In genomic region chr5:67848511-67849014, GRCm38 (mm10) we compare ENCODE assay signal across 10 mouse cellular contexts. TPM values are rescaled to one million over a fixed set of nuclear protein-coding genes. Genes with fewer than 3 reads are reported as not detected.
DNase-seq lines count a peak whose midpoint lies in the region; ATAC-seq and TF ChIP-seq lines count a peak whose summit lies in the region.
"Had no signal": no experiment of that assay in that cellular context is flagged by ENCODE, and none has a peak within 500 bp of the region (broad histone marks: within the 10 kb centered on the region; RNA-seq: fewer than 3 reads in every experiment).

No protein-coding gene starts in this region.

- TF ChIP-seq EP300 in heart, postnatal 0 days (IDR thresholded peaks at IDR 0.05; ENCODE audit: low read depth), result no peak
- TF ChIP-seq EP300 in liver, postnatal 0 days (IDR thresholded peaks at IDR 0.05; ENCODE audit: low read depth), result no peak

- H3K4me3 ChIP-seq in heart, postnatal 0 days (ENCODE audit: low read depth, low read length), result no peak overlapping the region
- 0 out of 2 replicates have a peak overlapping the region, but pooled peaks have one; percentile 95 for H3K4me3 ChIP-seq in hindbrain, embryonic 10.5 days
- peak overlapping the region; percentile 90 for H3K4me3 ChIP-seq in liver, postnatal 0 days (ENCODE audit: low read depth, low read length)

- H3K9me3 ChIP-seq in heart, postnatal 0 days (replicated peaks; ENCODE audit: control insufficient read depth, low read length), result no peaks in the 10 kb centered on the region
- no peaks in the 10 kb centered on the region for H3K9me3 ChIP-seq in hindbrain, embryonic 10.5 days
- no peaks in the 10 kb centered on the region for H3K9me3 ChIP-seq in liver, postnatal 0 days (ENCODE audit: low read length)

- H3K27me3 ChIP-seq in heart, postnatal 0 days (ENCODE audit: control insufficient read depth, insufficient read depth, low read length), result no peaks in the 10 kb centered on the region
- no peaks in the 10 kb centered on the region for H3K27me3 ChIP-seq in hindbrain, embryonic 10.5 days (ENCODE audit: insufficient read depth, poor library complexity, severe bottlenecking)
- peaks cover 9% of the 10 kb centered on the region; the same call in 1 of the 2 replicates for H3K27me3 ChIP-seq in liver, postnatal 0 days (ENCODE audit: insufficient read depth, low read length)

- H3K4me2 ChIP-seq in heart, postnatal 0 days (ENCODE audit: low read depth, low read length), result peak overlapping the region; percentile 82
- H3K4me2 ChIP-seq in liver, postnatal 0 days (ENCODE audit: low read depth, low read length), result peak overlapping the region; percentile 91

- TF ChIP-seq CTCF in heart, postnatal 0 days (IDR thresholded peaks at IDR 0.05; ENCODE audit: low read depth), result no peak
- TF ChIP-seq CTCF in liver, postnatal 0 days (IDR thresholded peaks at IDR 0.05; ENCODE audit: low read depth), result no peak

- peaks cover 11% of the 10 kb centered on the region; the same call in 1 of the 2 replicates for H3K4me1 ChIP-seq in heart, postnatal 0 days (ENCODE audit: control insufficient read depth, insufficient read depth)
- peaks cover 50% of the 10 kb centered on the region for H3K4me1 ChIP-seq in hindbrain, embryonic 10.5 days (replicated peaks)
- H3K4me1 ChIP-seq in liver, postnatal 0 days (ENCODE audit: insufficient read depth), result peaks cover 28% of the 10 kb centered on the region

- H3K9ac ChIP-seq in heart, postnatal 0 days (replicated peaks; ENCODE audit: low read depth, low read length), result no peak overlapping the region
- no peak overlapping the region for H3K9ac ChIP-seq in liver, postnatal 0 days (replicated peaks)

- no peak for ATAC-seq in heart, postnatal 0 days (ENCODE audit: insufficient read depth, low read depth)
- no peak for ATAC-seq in liver, postnatal 0 days
- no peak for ATAC-seq in megakaryocyte, adult 5-6 weeks (ENCODE audit: poor library complexity, severe bottlenecking)

- H3K27ac ChIP-seq in heart, postnatal 0 days (ENCODE audit: low read depth), result no peak overlapping the region
- no peak overlapping the region for H3K27ac ChIP-seq in hindbrain, embryonic 10.5 days
- no peak overlapping the region for H3K27ac ChIP-seq in liver, postnatal 0 days (ENCODE audit: low read depth)

- DNase-seq in heart, postnatal 0 days (ENCODE audit: low spot score), result no peak
- no peak for DNase-seq in heart, adult 8-10 months (ENCODE audit: low spot score)
- DNase-seq in MN1 (ENCODE audit: low spot score), result peak; percentile 15
- DNase-seq in hindbrain, embryonic 10.5 days (ENCODE audit: low spot score), result no peak
- no peak for DNase-seq in liver, postnatal 0 days
- no peak for DNase-seq in spleen, postnatal 10 days (ENCODE audit: low spot score in 2 of 2)
- DNase-seq in thymus, postnatal 0 days (ENCODE audit: low spot score), result no peak
- DNase-seq: adrenal gland, adult 8-10 months; cerebellum, adult 9-11 months had no signal

- WGBS in heart, postnatal 0 days, result 60% methylated on average over 12 of the region's 12 CpGs
- WGBS in hindbrain, embryonic 10.5 days, result 78% methylated on average over 12 of the region's 12 CpGs
- WGBS in liver, postnatal 0 days (ENCODE audit: insufficient replicate concordance), result 51% methylated on average over 12 of the region's 12 CpGs

- H3K36me3 ChIP-seq in heart, postnatal 0 days (replicated peaks; ENCODE audit: control insufficient read depth, insufficient read depth, low read length), result no peaks in the 10 kb centered on the region
- no peaks in the 10 kb centered on the region for H3K36me3 ChIP-seq in hindbrain, embryonic 10.5 days
- no peaks in the 10 kb centered on the region for H3K36me3 ChIP-seq in liver, postnatal 0 days (replicated peaks; ENCODE audit: insufficient read depth, low read length)

RNA-seq across cellular contexts. Expression of gene Atp8a1, which starts 1.3 kb away (rescaled TPM):
- 17.0 and 34.2 TPM in 2 replicates for total RNA-seq in heart, postnatal 0 days (2014; rRNA removed; ENCODE audit: low replicate concordance)
- 5.8 and 7.5 TPM in 2 replicates for polyA plus RNA-seq in heart, postnatal 0 days (2015; fragmentation: Nextera tagmentation; extraction: Ambion mirVana)
- 10 to 100 TPM; 24.5 to 29.8 (median 26.1) TPM for total RNA-seq in heart, adult 8-10 months (2022)
- 14.2 and 17.0 TPM in 2 replicates for polyA plus RNA-seq in hindbrain, embryonic 10.5 days (2016; fragmentation: Nextera tagmentation; extraction: Ambion mirVana)
- 17.1 and 18.5 TPM in 2 replicates for polyA plus RNA-seq in liver, postnatal 0 days (2015; fragmentation: Nextera tagmentation; extraction: Ambion mirVana)
- 51.1 and 58.8 TPM in 2 replicates for total RNA-seq in megakaryocyte, adult 5-6 weeks (2015)
- 34.1 and 35.9 TPM in 2 replicates for total RNA-seq in megakaryocyte, adult 5-6 weeks (2017)
- 16.5 and 16.7 TPM in 2 replicates for polyA plus RNA-seq in thymus, postnatal 0 days (2015; fragmentation: Nextera tagmentation; extraction: Ambion mirVana)
